Mouse (Mus musculus) bone marrow macrophage, adult 2 months (primary cell): ENCODE measurements around the gene Mrpl39.

Source experiments
- CTCF ChIP-seq: IDR thresholded peaks from 2 replicates; pipeline ENCODE4 v1.5.1; 2012; ENCODE audit warnings: low read depth, mild to moderate bottlenecking, low read length, moderate library complexity
- POLR2A ChIP-seq: IDR thresholded peaks from 2 replicates; pipeline ENCODE4 v1.6.1; 2012; ENCODE audit warnings: mild to moderate bottlenecking, low read depth, low read length, borderline replicate concordance

DNA sequence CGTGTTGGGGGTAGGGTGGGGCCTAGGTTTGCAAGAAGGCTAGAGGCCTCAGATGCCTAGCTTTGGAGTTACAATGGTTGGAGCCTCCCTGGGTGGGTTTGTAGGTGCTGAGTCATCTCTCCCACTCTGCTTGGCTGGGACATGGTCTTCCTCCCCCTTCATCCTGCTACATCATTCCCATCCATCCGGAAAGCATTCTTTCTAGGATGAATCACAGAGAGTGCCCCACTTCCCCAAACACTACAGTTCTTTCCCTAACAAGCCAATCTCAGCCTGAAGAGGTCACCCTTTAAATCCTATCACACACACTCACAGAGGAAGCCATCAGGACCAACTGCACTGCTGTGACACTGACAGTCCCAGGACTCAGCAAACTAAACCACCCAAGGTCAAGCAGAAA is 14.9 kb downstream of the Mrpl39 start:
- no peak for TF ChIP-seq CTCF
- TF ChIP-seq POLR2A = no peak
